ENCODE assay signal across 13 mouse cellular contexts in genomic region chr17:61667428-61667827, GRCm38 (mm10).
A peak's percentile ranks its signal among the peaks of the same experiment; 100 is the strongest.
DNase-seq lines count a peak whose midpoint lies in the region; ATAC-seq and TF ChIP-seq lines count a peak whose summit lies in the region.
"Had no signal": no experiment of that assay in that cellular context is flagged by ENCODE, and none has a peak within 500 bp of the region (broad histone marks: within the 10 kb centered on the region; RNA-seq: fewer than 3 reads in every experiment).

No protein-coding gene starts in this region.

- no peaks in the 10 kb centered on the region for H3K9me3 ChIP-seq in heart, embryonic 12.5 days (replicated peaks)
- no peaks in the 10 kb centered on the region for H3K9me3 ChIP-seq in midbrain, postnatal 0 days (ENCODE audit: low read length)
- no peaks in the 10 kb centered on the region for H3K9me3 ChIP-seq in midbrain, embryonic 11.5 days (ENCODE audit: control insufficient read depth, low read length)
- H3K9me3 ChIP-seq: hindbrain, embryonic 10.5 days; kidney, embryonic 15.5 days; midbrain, embryonic 13.5 days; neural tube, embryonic 15.5 days had no signal

- no peak overlapping the region for H3K27ac ChIP-seq in heart, embryonic 12.5 days (ENCODE audit: poor library complexity, severe bottlenecking)
- H3K27ac ChIP-seq in midbrain, postnatal 0 days (ENCODE audit: low read depth, low read length), result no peak overlapping the region
- H3K27ac ChIP-seq in midbrain, embryonic 11.5 days (ENCODE audit: low read depth, low read length), result no peak overlapping the region
- H3K27ac ChIP-seq: hindbrain, embryonic 10.5 days; kidney, embryonic 15.5 days; midbrain, embryonic 13.5 days; neural tube, embryonic 15.5 days had no signal

- DNase-seq in heart, postnatal 10 days, result peak; percentile 19 to 21
- peak; percentile 12 for DNase-seq in midbrain, postnatal 0 days (ENCODE audit: low spot score)
- no peak for DNase-seq in midbrain, embryonic 11.5 days (ENCODE audit: low spot score, missing footprints)
- peak; percentile 16 to 69 for DNase-seq in left cerebral cortex, postnatal 14 days (ENCODE audit: low spot score in 2 of 2)
- DNase-seq in urinary bladder, postnatal 10 days (ENCODE audit: low spot score), result no peak
- DNase-seq in gastrocnemius, postnatal 4 days (ENCODE audit: low spot score in 2 of 2), result no peak
- DNase-seq: thymus, adult 2 months had no signal

- no peaks in the 10 kb centered on the region for H3K36me3 ChIP-seq in heart, embryonic 12.5 days
- H3K36me3 ChIP-seq in midbrain, postnatal 0 days (ENCODE audit: insufficient read depth, low read length), result no peaks in the 10 kb centered on the region
- no peaks in the 10 kb centered on the region for H3K36me3 ChIP-seq in midbrain, embryonic 11.5 days (ENCODE audit: control insufficient read depth, insufficient read depth, low read length)
- H3K36me3 ChIP-seq: hindbrain, embryonic 10.5 days; kidney, embryonic 15.5 days; midbrain, embryonic 13.5 days; neural tube, embryonic 15.5 days had no signal

- intact Hi-C loops in heart, postnatal 10 days (cut with DNase I), result no loop called here
- intact Hi-C loops in left cerebral cortex, postnatal 14 days (cut with DNase I), result no loop called here

- no peaks in the 10 kb centered on the region for H3K4me1 ChIP-seq in heart, embryonic 12.5 days (replicated peaks)
- H3K4me1 ChIP-seq in midbrain, postnatal 0 days (ENCODE audit: insufficient read depth, low read length), result no peaks in the 10 kb centered on the region
- no peaks in the 10 kb centered on the region for H3K4me1 ChIP-seq in midbrain, embryonic 11.5 days (ENCODE audit: control insufficient read depth, insufficient read depth, low read length)
- H3K4me1 ChIP-seq: hindbrain, embryonic 10.5 days; kidney, embryonic 15.5 days; midbrain, embryonic 13.5 days; neural tube, embryonic 15.5 days had no signal

- TF ChIP-seq CTCF in midbrain, postnatal 0 days (IDR thresholded peaks at IDR 0.05), result no peak

- no peak overlapping the region for H3K4me3 ChIP-seq in heart, embryonic 12.5 days
- no peak overlapping the region for H3K4me3 ChIP-seq in midbrain, postnatal 0 days (ENCODE audit: low read depth, low read length)
- H3K4me3 ChIP-seq in midbrain, embryonic 11.5 days (ENCODE audit: low read depth, low read length), result no peak overlapping the region
- H3K4me3 ChIP-seq: hindbrain, embryonic 10.5 days; kidney, embryonic 15.5 days; midbrain, embryonic 13.5 days; neural tube, embryonic 15.5 days had no signal

- H3K9ac ChIP-seq in heart, embryonic 12.5 days, result no peak overlapping the region
- H3K9ac ChIP-seq in midbrain, postnatal 0 days (replicated peaks; ENCODE audit: low read length, poor library complexity, severe bottlenecking), result no peak overlapping the region
- H3K9ac ChIP-seq in midbrain, embryonic 11.5 days (ENCODE audit: low read length), result no peak overlapping the region
- H3K9ac ChIP-seq: kidney, embryonic 15.5 days; midbrain, embryonic 13.5 days; neural tube, embryonic 15.5 days had no signal

- no peak for ATAC-seq in heart, embryonic 12.5 days (ENCODE audit: insufficient number of reproducible peaks, low FRiP score)
- ATAC-seq in midbrain, postnatal 0 days (ENCODE audit: low FRiP score), result no peak
- no peak for ATAC-seq in midbrain, embryonic 11.5 days (ENCODE audit: low FRiP score)
- ATAC-seq: midbrain, embryonic 13.5 days had no signal

- H3K27me3 ChIP-seq in heart, embryonic 12.5 days (replicated peaks), result no peaks in the 10 kb centered on the region
- H3K27me3 ChIP-seq in midbrain, postnatal 0 days (ENCODE audit: insufficient read depth, low read length), result no peaks in the 10 kb centered on the region
- H3K27me3 ChIP-seq in midbrain, embryonic 11.5 days (ENCODE audit: control insufficient read depth, insufficient read depth, low read length), result no peaks in the 10 kb centered on the region
- H3K27me3 ChIP-seq: CH12.LX; kidney, embryonic 15.5 days; midbrain, embryonic 13.5 days; neural tube, embryonic 15.5 days had no signal

- H3K4me2 ChIP-seq in heart, embryonic 12.5 days, result no peak overlapping the region
- no peak overlapping the region for H3K4me2 ChIP-seq in midbrain, postnatal 0 days (ENCODE audit: low read depth, low read length, poor library complexity, severe bottlenecking)
- H3K4me2 ChIP-seq in midbrain, embryonic 11.5 days, result no peak overlapping the region
- H3K4me2 ChIP-seq: kidney, embryonic 15.5 days; midbrain, embryonic 13.5 days; neural tube, embryonic 15.5 days had no signal

Comparison
In these comparisons a context has a peak if more than half of its experiments do, and no peak if none do; other contexts are left out.
1. DNase-seq: peak in heart, postnatal 10 days (2 of 2), midbrain, postnatal 0 days (single experiment) and left cerebral cortex, postnatal 14 days (2 of 2); none in midbrain, embryonic 11.5 days (single experiment), urinary bladder, postnatal 10 days (single experiment) and gastrocnemius, postnatal 4 days (0 of 2).